Mouse (Mus musculus) gastrocnemius, postnatal 36 days (tissue): ENCODE data around the gene Fpr-rs6. TPM values are rescaled to one million over a fixed set of nuclear protein-coding genes. Genes with fewer than 3 reads are reported as not detected.

ENCODE experiments used
- DNase-seq, 2 experiments: peaks; one replicate each; pipeline ENCODE4 v3.0.0; 2022
- intact Hi-C: fragments of 180-260 bp; cut with DNase I; formaldehyde crosslinking; loops from one replicate; pipeline ENCODE4 v1.15.1; 2025
- long read RNA-seq, 2 experiments: library from polyadenylated mRNA; stranded (forward); transcript quantifications; one replicate each; pipeline ENCODE4 v2.0.0; 2021
- total RNA-seq, 2 experiments: library from RNA; stranded (reverse); gene quantifications; 2 replicates each; pipeline ENCODE4 v1.2.3; 2021

Fpr-rs6 gene
- not detected for total RNA-seq
- long read RNA-seq, experiment 1 = 0 reads
- long read RNA-seq, experiment 2 = 0 reads

- DNase-seq = no peak
- intact Hi-C loops = no loop called here
Measured at GRCm38 (mm10) chr17:20182997-20183396, at the start of gene Fpr-rs6. Gene Fpr-rs6, minus strand, starts transcription at chr17:20183097.

Other genes with a start within 250 kb of the Fpr-rs6 start
- not detected for gene Vmn2r104, start 134.8 kb downstream of the Fpr-rs6 start, total RNA-seq
- not detected for gene Fpr-rs7, start 68.9 kb downstream of the Fpr-rs6 start, total RNA-seq
- not detected for gene Vmn2r105, start 52.0 kb upstream of the Fpr-rs6 start, total RNA-seq
- gene Vmn2r106, start 102.5 kb upstream of the Fpr-rs6 start, total RNA-seq = not detected
- gene Vmn2r107, start 162.1 kb upstream of the Fpr-rs6 start, total RNA-seq = not detected
- gene Vmn1r224, start 231.0 kb upstream of the Fpr-rs6 start, total RNA-seq = not detected